8 mouse cellular contexts compared by ENCODE assay signal in genomic region chr19:3681310-3681934, GRCm38 (mm10). TPM values are rescaled to one million over a fixed set of nuclear protein-coding genes. Genes with fewer than 3 reads are reported as not detected.
DNase-seq lines count a peak whose midpoint lies in the region; ATAC-seq and TF ChIP-seq lines count a peak whose summit lies in the region.

No protein-coding gene starts in this region.

- H3K4me1 ChIP-seq in forebrain, postnatal 0 days (ENCODE audit: insufficient read depth): peaks cover 9% of the 10 kb centered on the region; the same call in 1 of the 2 replicates
- peaks cover 25% of the 10 kb centered on the region for H3K4me1 ChIP-seq in midbrain, embryonic 15.5 days

- H3K4me3 ChIP-seq in forebrain, postnatal 0 days (ENCODE audit: low read depth, low read length): no peak overlapping the region
- no peak overlapping the region for H3K4me3 ChIP-seq in midbrain, embryonic 15.5 days

- no peak overlapping the region for H3K4me2 ChIP-seq in forebrain, postnatal 0 days (ENCODE audit: low read depth)
- H3K4me2 ChIP-seq in midbrain, embryonic 15.5 days: no peak overlapping the region

- H3K9me3 ChIP-seq in forebrain, postnatal 0 days (ENCODE audit: low read length): no peaks in the 10 kb centered on the region
- H3K9me3 ChIP-seq in midbrain, embryonic 15.5 days: no peaks in the 10 kb centered on the region

- H3K9ac ChIP-seq in forebrain, postnatal 0 days: no peak overlapping the region
- no peak overlapping the region for H3K9ac ChIP-seq in midbrain, embryonic 15.5 days

- H3K27ac ChIP-seq in forebrain, postnatal 0 days (ENCODE audit: low read depth, low read length): 0 out of 2 replicates have a peak overlapping the region, but pooled peaks have one; percentile 15
- H3K27ac ChIP-seq in midbrain, embryonic 15.5 days: peak overlapping the region; percentile 48

- WGBS in forebrain, postnatal 0 days: 14% methylated on average over 13 of the region's 13 CpGs
- WGBS in midbrain, embryonic 15.5 days: 37% methylated on average over 13 of the region's 13 CpGs

- no peaks in the 10 kb centered on the region for H3K36me3 ChIP-seq in forebrain, postnatal 0 days (ENCODE audit: insufficient read depth)
- H3K36me3 ChIP-seq in midbrain, embryonic 15.5 days (replicated peaks): no peaks in the 10 kb centered on the region

- peak; percentile 68 for ATAC-seq in forebrain, postnatal 0 days
- peak; percentile 55 to 66; a peak in 3 of 4 replicates for ATAC-seq in hematopoietic stem cell, adult 5-6 weeks (replicated peaks in 1 of 2; ENCODE audit: insufficient read depth in 1 of 2, low FRiP score in 2 of 2, low TSS enrichment in 1 of 2, low read depth in 1 of 2, poor library complexity in 2 of 2, severe bottlenecking in 2 of 2)
- no peak; the same call in 1 of the 2 replicates for ATAC-seq in midbrain, embryonic 15.5 days (replicated peaks)

- no peak for TF ChIP-seq CTCF in forebrain, postnatal 0 days (IDR thresholded peaks at IDR 0.05; ENCODE audit: low read depth)

- no peaks in the 10 kb centered on the region for H3K27me3 ChIP-seq in forebrain, postnatal 0 days (ENCODE audit: insufficient read depth, low read length)
- H3K27me3 ChIP-seq in midbrain, embryonic 15.5 days (replicated peaks): 0 out of 2 replicates have a peak, but pooled peaks cover 8% of the 10 kb centered on the region

- DNase-seq in cerebellum, adult 11 months: peak; percentile 25
- DNase-seq in cerebellum, adult 9-11 months: no peak
- peak; percentile 90 for DNase-seq in adrenal gland, postnatal 10 days
- DNase-seq in forebrain, postnatal 0 days: peak; percentile 71
- DNase-seq in layer of hippocampus, postnatal 36 days: peak; percentile 69 to 70
- DNase-seq in natural killer cell, adult 2 months (ENCODE audit: low spot score in 2 of 2): no peak

RNA-seq across cellular contexts. Expression of gene Lrp5, which starts 4.9 kb away (rescaled TPM):
- total RNA-seq in adrenal gland, postnatal 10 days (2021): 100 to 1,000 TPM in 1 of 2 experiments, 10 to 100 TPM in 1; 87.0 to 104 TPM
- total RNA-seq in forebrain, postnatal 0 days (2014; rRNA removed): 7.9 and 11.1 TPM in 2 replicates
- 0.50 and 0.56 TPM in 2 replicates for polyA plus RNA-seq in forebrain, postnatal 0 days (2015; fragmentation: Nextera tagmentation; extraction: Ambion mirVana)
- total RNA-seq in hematopoietic stem cell, adult 5-6 weeks (2017): 22.0 and 24.0 TPM in 2 replicates
- 10 to 100 TPM; 10.2 to 11.4 TPM for total RNA-seq in layer of hippocampus, postnatal 36 days (2021)
- polyA plus RNA-seq in midbrain, embryonic 15.5 days (2015; fragmentation: Nextera tagmentation; extraction: Ambion mirVana): 1.1 and 1.4 TPM in 2 replicates

RNA-seq across cellular contexts. Expression of gene 1810055G02Rik, which starts 26.7 kb away (rescaled TPM):
- 10 to 100 TPM; 20.9 to 45.9 TPM for total RNA-seq in adrenal gland, postnatal 10 days (2021)
- total RNA-seq in forebrain, postnatal 0 days (2014; rRNA removed): 33.6 and 37.2 TPM in 2 replicates
- 38.4 and 39.0 TPM in 2 replicates for polyA plus RNA-seq in forebrain, postnatal 0 days (2015; fragmentation: Nextera tagmentation; extraction: Ambion mirVana)
- total RNA-seq in hematopoietic stem cell, adult 5-6 weeks (2017): 4.6 and 6.1 TPM in 2 replicates
- total RNA-seq in layer of hippocampus, postnatal 36 days (2021): 10 to 100 TPM; 22.4 to 28.7 TPM
- 34.6 and 35.9 TPM in 2 replicates for polyA plus RNA-seq in midbrain, embryonic 15.5 days (2015; fragmentation: Nextera tagmentation; extraction: Ambion mirVana)

Comparison
In these comparisons a context has a peak if more than half of its experiments do, and no peak if none do; other contexts are left out.
1. DNase-seq: peak in cerebellum, adult 11 months (single experiment), adrenal gland, postnatal 10 days (single experiment), forebrain, postnatal 0 days (single experiment) and layer of hippocampus, postnatal 36 days (2 of 2); none in cerebellum, adult 9-11 months (single experiment) and natural killer cell, adult 2 months (0 of 2).